Mouse (Mus musculus): ENCODE results near the gene Ctnnbl1. TPM values are rescaled to one million over a fixed set of nuclear protein-coding genes. Genes with fewer than 3 reads are reported as not detected.

Ctnnbl1 gene
- polyA plus RNA-seq, 1 experiment from 2014 or later: 89.4 TPM

- ATAC-seq: no peak
- no peaks in the 10 kb centered on the region for H3K27me3 ChIP-seq (replicated peaks; ENCODE audit: control insufficient read depth, insufficient read depth, low read length)
- no peak overlapping the region for H3K4me2 ChIP-seq (ENCODE audit: low read length)
- no peaks in the 10 kb centered on the region for H3K9me3 ChIP-seq (replicated peaks; ENCODE audit: control insufficient read depth, low read length)
- no peaks in the 10 kb centered on the region for H3K4me1 ChIP-seq (ENCODE audit: control insufficient read depth, insufficient read depth, low read length)
- H3K9ac ChIP-seq (ENCODE audit: low read length): no peak overlapping the region
- 82% methylated on average over 10 of the region's 10 CpGs for WGBS
- no peak overlapping the region for H3K27ac ChIP-seq (ENCODE audit: low read depth, low read length)
- H3K4me3 ChIP-seq (ENCODE audit: low read depth, low read length): no peak overlapping the region
- no peak for DNase-seq (ENCODE audit: low spot score)
- H3K36me3 ChIP-seq (ENCODE audit: control insufficient read depth, insufficient read depth, low read length): 0 out of 2 replicates have a peak, but pooled peaks cover 3% of the 10 kb centered on the region
These were observed 93.6 kb downstream of the Ctnnbl1 start for GRCm38 (mm10) chr2:157830620-157831354.

- H3K36me3 ChIP-seq (ENCODE audit: control insufficient read depth, insufficient read depth, low read length): peaks cover 24% of the 10 kb centered on the region; the same call in 1 of the 2 replicates
- ATAC-seq (no peak), DNase-seq (ENCODE audit: low spot score) (no peak)
- H3K27me3 ChIP-seq (replicated peaks; ENCODE audit: control insufficient read depth, insufficient read depth, low read length): no peaks in the 10 kb centered on the region
- H3K4me2 ChIP-seq (ENCODE audit: low read length): no peak overlapping the region
- H3K9ac ChIP-seq (ENCODE audit: low read length): no peak overlapping the region
- no peak overlapping the region for H3K4me3 ChIP-seq (ENCODE audit: low read depth, low read length)
- H3K9me3 ChIP-seq (replicated peaks; ENCODE audit: control insufficient read depth, low read length): no peaks in the 10 kb centered on the region
- 81% methylated on average over 8 of the region's 8 CpGs for WGBS
- H3K4me1 ChIP-seq (ENCODE audit: control insufficient read depth, insufficient read depth, low read length): peaks cover 2% of the 10 kb centered on the region; the same call in 1 of the 2 replicates
- H3K27ac ChIP-seq (ENCODE audit: low read depth, low read length): no peak overlapping the region
These were observed 99.8 kb downstream of the Ctnnbl1 start for GRCm38 (mm10) chr2:157837050-157837449.

GRCm38 (mm10) chr2:157838206-157838923 is 101.2 kb downstream of the Ctnnbl1 start:
- WGBS: 88% methylated on average over 13 of the region's 13 CpGs
- no peak overlapping the region for H3K4me3 ChIP-seq (ENCODE audit: low read depth, low read length)
- H3K9ac ChIP-seq (ENCODE audit: low read length): no peak overlapping the region
- H3K4me2 ChIP-seq (ENCODE audit: low read length): no peak overlapping the region
- H3K4me1 ChIP-seq (ENCODE audit: control insufficient read depth, insufficient read depth, low read length): peaks cover 2% of the 10 kb centered on the region; the same call in 1 of the 2 replicates
- no peak overlapping the region for H3K27ac ChIP-seq (ENCODE audit: low read depth, low read length)
- no peak for ATAC-seq
- H3K9me3 ChIP-seq (replicated peaks; ENCODE audit: control insufficient read depth, low read length): no peaks in the 10 kb centered on the region
- peaks cover 24% of the 10 kb centered on the region; the same call in 1 of the 2 replicates for H3K36me3 ChIP-seq (ENCODE audit: control insufficient read depth, insufficient read depth, low read length)
- DNase-seq (ENCODE audit: low spot score): no peak
- no peaks in the 10 kb centered on the region for H3K27me3 ChIP-seq (replicated peaks; ENCODE audit: control insufficient read depth, insufficient read depth, low read length)

- Histone ChIP-seq H3K4me2 (ENCODE audit: low read length) (no peak overlapping the region), H3K4me1 (ENCODE audit: control insufficient read depth, insufficient read depth, low read length) (peaks cover 2% of the 10 kb centered on the region; the same call in 1 of the 2 replicates), H3K36me3 (ENCODE audit: control insufficient read depth, insufficient read depth, low read length) (peaks cover 24% of the 10 kb centered on the region; the same call in 1 of the 2 replicates), H3K27me3 (replicated peaks; ENCODE audit: control insufficient read depth, insufficient read depth, low read length) (no peaks in the 10 kb centered on the region), H3K9ac (ENCODE audit: low read length) (no peak overlapping the region), H3K9me3 (replicated peaks; ENCODE audit: control insufficient read depth, low read length) (no peaks in the 10 kb centered on the region), H3K4me3 (ENCODE audit: low read depth, low read length) (no peak overlapping the region), H3K27ac (ENCODE audit: low read depth, low read length) (no peak overlapping the region; the same call in 1 of the 2 replicates)
- peak; percentile 50; the same call in 1 of the 2 replicates for ATAC-seq
- peak; percentile 58 for DNase-seq (ENCODE audit: low spot score)
These were observed 103.5 kb downstream of the Ctnnbl1 start for GRCm38 (mm10) chr2:157840641-157841078.

GRCm38 (mm10) chr2:157841121-157841520 is 103.9 kb downstream of the Ctnnbl1 start:
- no peak overlapping the region for H3K9ac ChIP-seq (ENCODE audit: low read length)
- peaks cover 24% of the 10 kb centered on the region; the same call in 1 of the 2 replicates for H3K36me3 ChIP-seq (ENCODE audit: control insufficient read depth, insufficient read depth, low read length)
- no peak for ATAC-seq
- H3K27ac ChIP-seq (ENCODE audit: low read depth, low read length): peak overlapping the region; percentile 58
- no peaks in the 10 kb centered on the region for H3K27me3 ChIP-seq (replicated peaks; ENCODE audit: control insufficient read depth, insufficient read depth, low read length)
- H3K4me1 ChIP-seq (ENCODE audit: control insufficient read depth, insufficient read depth, low read length): peaks cover 2% of the 10 kb centered on the region; the same call in 1 of the 2 replicates
- H3K9me3 ChIP-seq (replicated peaks; ENCODE audit: control insufficient read depth, low read length): no peaks in the 10 kb centered on the region
- DNase-seq (ENCODE audit: low spot score): no peak
- WGBS: 43% methylated on average over 6 of the region's 6 CpGs
- no peak overlapping the region for H3K4me3 ChIP-seq (ENCODE audit: low read depth, low read length)
- H3K4me2 ChIP-seq (ENCODE audit: low read length): no peak overlapping the region

- H3K27me3 ChIP-seq (replicated peaks; ENCODE audit: control insufficient read depth, insufficient read depth, low read length): no peaks in the 10 kb centered on the region
- no peak overlapping the region for H3K4me2 ChIP-seq (ENCODE audit: low read length)
- DNase-seq (ENCODE audit: low spot score): no peak
- H3K4me1 ChIP-seq (ENCODE audit: control insufficient read depth, insufficient read depth, low read length): no peaks in the 10 kb centered on the region
- no peak overlapping the region for H3K9ac ChIP-seq (ENCODE audit: low read length)
- H3K4me3 ChIP-seq (ENCODE audit: low read depth, low read length): no peak overlapping the region
- no peaks in the 10 kb centered on the region for H3K36me3 ChIP-seq (ENCODE audit: control insufficient read depth, insufficient read depth, low read length)
- WGBS: 82% methylated on average over 2 of the region's 2 CpGs
- H3K27ac ChIP-seq (ENCODE audit: low read depth, low read length): no peak overlapping the region
- no peaks in the 10 kb centered on the region for H3K9me3 ChIP-seq (replicated peaks; ENCODE audit: control insufficient read depth, low read length)
- no peak for ATAC-seq
These were observed 107.5 kb downstream of the Ctnnbl1 start for GRCm38 (mm10) chr2:157844746-157845145.

GRCm38 (mm10) chr2:157845831-157846230 is 108.6 kb downstream of the Ctnnbl1 start:
- no peak overlapping the region for H3K4me2 ChIP-seq (ENCODE audit: low read length)
- no peaks in the 10 kb centered on the region for H3K4me1 ChIP-seq (ENCODE audit: control insufficient read depth, insufficient read depth, low read length)
- DNase-seq (ENCODE audit: low spot score) (no peak), ATAC-seq (no peak)
- H3K36me3 ChIP-seq (ENCODE audit: control insufficient read depth, insufficient read depth, low read length): no peaks in the 10 kb centered on the region
- H3K9ac ChIP-seq (ENCODE audit: low read length): no peak overlapping the region
- H3K9me3 ChIP-seq (replicated peaks; ENCODE audit: control insufficient read depth, low read length): no peaks in the 10 kb centered on the region
- no peak overlapping the region for H3K27ac ChIP-seq (ENCODE audit: low read depth, low read length)
- no peaks in the 10 kb centered on the region for H3K27me3 ChIP-seq (replicated peaks; ENCODE audit: control insufficient read depth, insufficient read depth, low read length)
- 85% methylated on average over 5 of the region's 5 CpGs for WGBS
- H3K4me3 ChIP-seq (ENCODE audit: low read depth, low read length): no peak overlapping the region

GRCm38 (mm10) chr2:157853135-157853534 is 115.9 kb downstream of the Ctnnbl1 start:
- no peak overlapping the region for H3K27ac ChIP-seq (ENCODE audit: low read depth, low read length)
- H3K27me3 ChIP-seq (replicated peaks; ENCODE audit: control insufficient read depth, insufficient read depth, low read length): no peaks in the 10 kb centered on the region
- ATAC-seq (no peak), DNase-seq (ENCODE audit: low spot score) (no peak)
- no peaks in the 10 kb centered on the region for H3K9me3 ChIP-seq (replicated peaks; ENCODE audit: control insufficient read depth, low read length)
- no peaks in the 10 kb centered on the region for H3K36me3 ChIP-seq (ENCODE audit: control insufficient read depth, insufficient read depth, low read length)
- no peak overlapping the region for H3K4me3 ChIP-seq (ENCODE audit: low read depth, low read length)
- no peaks in the 10 kb centered on the region for H3K4me1 ChIP-seq (ENCODE audit: control insufficient read depth, insufficient read depth, low read length)
- H3K4me2 ChIP-seq (ENCODE audit: low read length): no peak overlapping the region
- H3K9ac ChIP-seq (ENCODE audit: low read length): no peak overlapping the region
- WGBS: 85% methylated on average over 3 of the region's 3 CpGs

GRCm38 (mm10) chr2:157855814-157856213 is 118.6 kb downstream of the Ctnnbl1 start:
- Histone ChIP-seq H3K4me2 (ENCODE audit: low read length) (no peak overlapping the region), H3K4me3 (ENCODE audit: low read depth, low read length) (no peak overlapping the region), H3K36me3 (ENCODE audit: control insufficient read depth, insufficient read depth, low read length) (no peaks in the 10 kb centered on the region), H3K9ac (ENCODE audit: low read length) (no peak overlapping the region), H3K27me3 (replicated peaks; ENCODE audit: control insufficient read depth, insufficient read depth, low read length) (no peaks in the 10 kb centered on the region), H3K9me3 (replicated peaks; ENCODE audit: control insufficient read depth, low read length) (no peaks in the 10 kb centered on the region), H3K27ac (ENCODE audit: low read depth, low read length) (no peak overlapping the region), H3K4me1 (ENCODE audit: control insufficient read depth, insufficient read depth, low read length) (peaks cover 13% of the 10 kb centered on the region)
- no peak for DNase-seq (ENCODE audit: low spot score)
- WGBS: 82% methylated on average over 6 of the region's 6 CpGs
- ATAC-seq: no peak
